Mouse (Mus musculus) embryonic facial prominence, embryonic 12.5 days (tissue): ENCODE measurements around the gene Tigd3. TPM values are rescaled to one million over a fixed set of nuclear protein-coding genes. Genes with fewer than 3 reads are reported as not detected.

Experiments
- ATAC-seq: fragments of 200-750 bp; cut with Nextera tagmentation; 2 replicates; pipeline ENCODE4 v1.8.0; 2017; ENCODE audit not compliant: insufficient number of reproducible peaks, insufficient read depth, low FRiP score, low TSS enrichment
- H3K27ac ChIP-seq: fragments of 300-500 bp; sonication (generic); 2 replicates; pipeline ENCODE4 v1.5.1; 2016; ENCODE audit warnings: mild to moderate bottlenecking
- H3K27me3 ChIP-seq: fragments of 300-500 bp; sonication (generic); 2 replicates; pipeline ENCODE4 v1.6.1; 2016; ENCODE audit warnings: mild to moderate bottlenecking, moderate library complexity
- H3K36me3 ChIP-seq: fragments of 300-500 bp; sonication (generic); 2 replicates; pipeline ENCODE4 v1.6.1; 2016; ENCODE audit warnings: mild to moderate bottlenecking
- H3K4me1 ChIP-seq: fragments of 300-500 bp; sonication (generic); 2 replicates; pipeline ENCODE4 v1.6.1; 2016
- H3K4me2 ChIP-seq: fragments of 300-500 bp; sonication (generic); replicated peaks from 2 replicates; pipeline ENCODE4 v1.6.1; 2016; ENCODE audit warnings: mild to moderate bottlenecking, moderate library complexity
- H3K4me3 ChIP-seq: fragments of 300-500 bp; sonication (generic); 2 replicates; pipeline ENCODE4 v1.5.1; 2016; ENCODE audit warnings: mild to moderate bottlenecking
- H3K9ac ChIP-seq: fragments of 300-500 bp; sonication (generic); 2 replicates; pipeline ENCODE4 v1.6.1; 2016; ENCODE audit warnings: mild to moderate bottlenecking, moderate library complexity
- H3K9me3 ChIP-seq: fragments of 300-500 bp; sonication (generic); 2 replicates; pipeline ENCODE4 v1.6.1; 2016; ENCODE audit warnings: mild to moderate bottlenecking, moderate library complexity
- WGBS: fragments of 180-500 bp; shearing (Covaris S2); methylation state at CpG from one replicate; pipeline ENCODE4 v1.1.7; 2016; 5-methylcytosine and 5-hydroxymethylcytosine counted together
- polyA plus RNA-seq: library from polyadenylated mRNA; unstranded; fragments of >200 nt; fragmentation: Nextera tagmentation; extraction: Ambion mirVana; gene quantifications from 2 replicates; pipeline ENCODE4 v1.2.1, GENCODE M21; 2016

The Tigd3 gene
- polyA plus RNA-seq, 1 experiment from 2014 or later, result 6.3 TPM

DNA sequence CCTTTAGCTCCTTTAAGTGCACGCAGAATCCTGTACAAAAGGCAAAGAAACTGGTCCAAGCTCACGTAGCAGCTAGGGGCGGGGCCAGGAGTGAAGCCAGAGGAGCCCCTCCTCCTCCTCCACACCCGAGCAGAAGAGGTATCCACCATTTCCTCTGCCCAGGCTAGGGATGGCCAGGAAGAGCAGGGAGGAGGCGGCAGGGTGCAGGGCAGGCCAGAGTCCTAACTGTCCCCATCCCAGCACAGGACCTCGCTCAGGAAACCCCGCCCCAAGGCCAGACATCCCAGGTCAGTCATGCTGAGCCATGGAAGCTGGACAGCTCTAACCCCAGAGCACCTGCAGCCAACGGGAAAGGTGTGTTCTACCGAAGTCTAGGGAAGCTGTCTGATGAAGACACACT is 27.8 kb upstream of the Tigd3 start:
- no peak overlapping the region for H3K4me3 ChIP-seq

DNA sequence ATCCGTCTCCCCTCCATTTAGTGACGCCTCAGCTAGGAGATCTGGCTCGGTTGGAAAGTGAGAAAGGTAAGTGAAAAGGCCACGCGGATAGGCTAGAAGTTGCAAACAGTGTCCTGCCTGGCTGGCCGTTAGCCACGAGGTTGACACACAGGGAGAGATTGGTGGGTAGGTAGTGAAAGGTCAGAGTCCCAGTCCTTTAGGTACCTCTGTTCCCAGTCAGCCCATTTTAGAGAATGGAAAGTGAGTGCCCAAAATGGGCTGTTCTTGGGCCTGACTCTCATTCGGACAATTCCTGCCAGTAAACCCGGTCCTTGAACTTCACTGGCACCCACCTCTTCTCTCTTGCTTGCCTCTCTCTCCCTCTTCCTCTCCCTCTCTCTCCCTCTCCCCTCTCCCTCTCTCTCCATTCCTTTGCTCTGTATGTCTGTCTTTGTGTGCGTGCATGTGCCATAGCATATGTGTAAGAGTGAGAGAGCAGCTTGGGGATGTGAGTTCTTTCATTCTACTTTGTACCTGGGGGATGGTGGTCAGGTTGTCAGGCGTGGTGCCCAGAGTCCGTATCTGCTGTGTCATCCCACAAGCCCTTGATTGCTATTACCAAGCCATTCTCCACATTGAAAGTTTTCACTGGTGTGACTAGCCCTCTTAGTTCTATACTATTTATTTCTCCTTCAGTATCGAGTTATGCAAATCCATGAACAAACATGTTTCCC is 19.2 kb upstream of the Tigd3 start, which contains the start of gene Dpf2:
Gene Dpf2 (minus strand): TSS at position 4 of the 713 bp plus-strand sequence.
- Histone ChIP-seq H3K9ac (peak within 1 kb of the TSS; percentile 98), H3K4me1 (peaks cover 18% of the 10 kb centered on the region), H3K27ac (peak within 1 kb of the TSS; percentile 91), H3K4me2 (peak within 1 kb of the TSS; percentile 72), H3K36me3 (no peaks in the 10 kb centered on the region; the same call in 1 of the 2 replicates), H3K9me3 (no peaks in the 10 kb centered on the region), H3K4me3 (peak within 1 kb of the TSS; percentile 97), H3K27me3 (no peaks in the 10 kb centered on the region)
- WGBS, result 26% methylated on average over 11 of the region's 13 CpGs
- ATAC-seq, result no peak

More for the DNA sequence above, 27.8 kb upstream of the Tigd3 start:
- Histone ChIP-seq H3K36me3 (no peaks in the 10 kb centered on the region), H3K9me3 (no peaks in the 10 kb centered on the region), H3K4me2 (peak overlapping the region; percentile 24; the same call in 1 of the 2 replicates), H3K27me3 (0 out of 2 replicates have a peak, but pooled peaks cover 10% of the 10 kb centered on the region), H3K9ac (no peak overlapping the region; the same call in 1 of the 2 replicates), H3K27ac (no peak overlapping the region), H3K4me1 (0 out of 2 replicates have a peak, but pooled peaks cover 7% of the 10 kb centered on the region)
- 16% methylated on average over 9 of the region's 9 CpGs for WGBS
- no peak for ATAC-seq

- under 1% methylated on average over 59 of the region's 59 CpGs for WGBS
- no peaks in the 10 kb centered on the region; the same call in 1 of the 2 replicates for H3K36me3 ChIP-seq
- H3K4me2 ChIP-seq, result peak overlapping the region; percentile 72
- peaks cover 18% of the 10 kb centered on the region for H3K4me1 ChIP-seq
- no peaks in the 10 kb centered on the region for H3K27me3 ChIP-seq
- peak; percentile 91 for ATAC-seq
- peak overlapping the region; percentile 91 for H3K27ac ChIP-seq
- H3K9me3 ChIP-seq, result no peaks in the 10 kb centered on the region
- H3K9ac ChIP-seq, result peak overlapping the region; percentile 98
- H3K4me3 ChIP-seq, result peak overlapping the region; percentile 97
These were observed 18.4 kb upstream of the Tigd3 start for GRCm38 (mm10) chr19:5912103-5913006.

- Histone ChIP-seq H3K36me3 (peaks cover 6% of the 10 kb centered on the region), H3K4me1 (peaks cover 18% of the 10 kb centered on the region), H3K27ac (peak overlapping the region; percentile 91), H3K4me2 (peak overlapping the region; percentile 72), H3K9ac (peak overlapping the region; percentile 98), H3K4me3 (peak overlapping the region; percentile 97), H3K9me3 (no peaks in the 10 kb centered on the region), H3K27me3 (no peaks in the 10 kb centered on the region)
- 11% methylated on average over 14 of the region's 14 CpGs for WGBS
- no peak for ATAC-seq
These were observed 17.6 kb upstream of the Tigd3 start for GRCm38 (mm10) chr19:5911430-5912102.

- ATAC-seq, result no peak
- peak overlapping the region; percentile 72 for H3K4me2 ChIP-seq
- peaks cover 20% of the 10 kb centered on the region for H3K36me3 ChIP-seq
- WGBS, result 46% methylated on average over 6 of the region's 6 CpGs
- H3K4me3 ChIP-seq, result peak overlapping the region; percentile 97
- H3K4me1 ChIP-seq, result peaks cover 18% of the 10 kb centered on the region
- H3K9me3 ChIP-seq, result no peaks in the 10 kb centered on the region
- H3K27me3 ChIP-seq, result no peaks in the 10 kb centered on the region
- peak overlapping the region; percentile 74 for H3K27ac ChIP-seq
- peak overlapping the region; percentile 44 for H3K9ac ChIP-seq
These were observed 16.3 kb upstream of the Tigd3 start for GRCm38 (mm10) chr19:5910221-5910620.

- Histone ChIP-seq H3K27ac (no peak overlapping the region), H3K27me3 (no peaks in the 10 kb centered on the region), H3K9ac (no peak overlapping the region), H3K9me3 (no peaks in the 10 kb centered on the region), H3K4me3 (no peak overlapping the region), H3K4me2 (no peak overlapping the region), H3K36me3 (peaks cover 49% of the 10 kb centered on the region), H3K4me1 (peaks cover 18% of the 10 kb centered on the region)
- 88% methylated on average over 3 of the region's 3 CpGs for WGBS
- ATAC-seq, result no peak
These were observed 13.3 kb upstream of the Tigd3 start for GRCm38 (mm10) chr19:5907275-5907674.

GRCm38 (mm10) chr19:5893282-5894001 is 507 bp downstream of the Tigd3 start:
- peak overlapping the region; percentile 62; the same call in 1 of the 2 replicates for H3K27ac ChIP-seq
- H3K4me1 ChIP-seq, result peaks cover 12% of the 10 kb centered on the region
- H3K9ac ChIP-seq, result peak overlapping the region; percentile 86
- H3K4me2 ChIP-seq, result peak overlapping the region; percentile 93
- H3K36me3 ChIP-seq, result peaks cover 28% of the 10 kb centered on the region
- 9% methylated on average over 30 of the region's 31 CpGs for WGBS
- peak overlapping the region; percentile 61 for H3K4me3 ChIP-seq
- H3K9me3 ChIP-seq, result no peaks in the 10 kb centered on the region
- H3K27me3 ChIP-seq, result no peaks in the 10 kb centered on the region
- 0 out of 2 replicates have a peak, but pooled peaks have one; percentile 2 for ATAC-seq

- H3K27me3 ChIP-seq, result no peaks in the 10 kb centered on the region
- H3K36me3 ChIP-seq, result peaks cover 23% of the 10 kb centered on the region
- H3K4me1 ChIP-seq, result peaks cover 12% of the 10 kb centered on the region
- peak overlapping the region; percentile 61 for H3K4me3 ChIP-seq
- 0 out of 2 replicates have a peak overlapping the region, but pooled peaks have one; percentile 86 for H3K9ac ChIP-seq
- H3K9me3 ChIP-seq, result no peaks in the 10 kb centered on the region
- no peak overlapping the region for H3K27ac ChIP-seq
- WGBS, result 92% methylated on average over 13 of the region's 13 CpGs
- no peak for ATAC-seq
- H3K4me2 ChIP-seq, result peak overlapping the region; percentile 93
These were observed 1.2 kb downstream of the Tigd3 start for GRCm38 (mm10) chr19:5892735-5893134.

GRCm38 (mm10) chr19:5892262-5892661 is 1.7 kb downstream of the Tigd3 start:
- no peak overlapping the region for H3K27ac ChIP-seq
- no peaks in the 10 kb centered on the region for H3K9me3 ChIP-seq
- H3K4me3 ChIP-seq, result no peak overlapping the region
- no peak overlapping the region for H3K4me2 ChIP-seq
- peaks cover 12% of the 10 kb centered on the region for H3K4me1 ChIP-seq
- no peak for ATAC-seq
- no peaks in the 10 kb centered on the region for H3K27me3 ChIP-seq
- peaks cover 19% of the 10 kb centered on the region for H3K36me3 ChIP-seq
- H3K9ac ChIP-seq, result no peak overlapping the region
- WGBS, result 92% methylated on average over 7 of the region's 7 CpGs

- no peak overlapping the region for H3K4me3 ChIP-seq
- no peaks in the 10 kb centered on the region for H3K9me3 ChIP-seq
- peaks cover 15% of the 10 kb centered on the region for H3K36me3 ChIP-seq
- peaks cover 12% of the 10 kb centered on the region for H3K4me1 ChIP-seq
- H3K27ac ChIP-seq, result no peak overlapping the region
- no peak overlapping the region for H3K4me2 ChIP-seq
- no peak overlapping the region for H3K9ac ChIP-seq
- WGBS, result 89% methylated on average over 12 of the region's 12 CpGs
- no peak for ATAC-seq
- no peaks in the 10 kb centered on the region for H3K27me3 ChIP-seq
These were observed 2.3 kb downstream of the Tigd3 start for GRCm38 (mm10) chr19:5891521-5892258.
